Mouse (Mus musculus) neural tube, embryonic 15.5 days (tissue): ENCODE measurements around the gene Itga6. TPM values are rescaled to one million over a fixed set of nuclear protein-coding genes. Genes with fewer than 3 reads are reported as not detected.

Experiments
- ATAC-seq: fragments of 200-750 bp; cut with Nextera tagmentation; 2 replicates; pipeline ENCODE4 v1.8.0; 2017; ENCODE audit warnings: mild to moderate bottlenecking, moderate TSS enrichment, moderate library complexity; ENCODE audit not compliant: low FRiP score
- H3K27ac ChIP-seq: fragments of 300-500 bp; sonication (generic); replicated peaks from 2 replicates; pipeline ENCODE4 v1.5.1; 2015; ENCODE audit warnings: mild to moderate bottlenecking, inconsistent platforms
- H3K27me3 ChIP-seq: fragments of 300-500 bp; sonication (generic); replicated peaks from 2 replicates; pipeline ENCODE4 v1.6.1; 2015; ENCODE audit warnings: inconsistent platforms
- H3K36me3 ChIP-seq: fragments of 300-500 bp; sonication (generic); 2 replicates; pipeline ENCODE4 v1.6.1; 2015; ENCODE audit warnings: inconsistent platforms
- H3K4me1 ChIP-seq: fragments of 300-500 bp; sonication (generic); 2 replicates; pipeline ENCODE4 v1.6.1; 2015; ENCODE audit warnings: inconsistent platforms
- H3K4me2 ChIP-seq: fragments of 300-500 bp; sonication (generic); 2 replicates; pipeline ENCODE4 v1.6.1; 2015; ENCODE audit warnings: inconsistent platforms, mild to moderate bottlenecking, moderate library complexity
- H3K4me3 ChIP-seq: fragments of 300-500 bp; sonication (generic); replicated peaks from 2 replicates; pipeline ENCODE4 v1.5.1; 2015; ENCODE audit warnings: mild to moderate bottlenecking, inconsistent platforms
- H3K9ac ChIP-seq: fragments of 300-500 bp; sonication (generic); replicated peaks from 2 replicates; pipeline ENCODE4 v1.6.1; 2015; ENCODE audit warnings: mild to moderate bottlenecking, inconsistent platforms
- H3K9me3 ChIP-seq: fragments of 300-500 bp; sonication (generic); replicated peaks from 2 replicates; pipeline ENCODE4 v1.6.1; 2016; ENCODE audit warnings: inconsistent platforms
- WGBS: fragments of 180-500 bp; shearing (Covaris S2); methylation state at CpG from one replicate; pipeline ENCODE4 v1.1.7; 2015; ENCODE audit warnings: mixed read lengths; 5-methylcytosine and 5-hydroxymethylcytosine counted together
- polyA plus RNA-seq: library from polyadenylated mRNA; unstranded; fragments of >200 nt; fragmentation: Nextera tagmentation; extraction: Ambion mirVana; gene quantifications from 2 replicates; pipeline ENCODE4 v1.2.1, GENCODE M21; 2015

Itga6 gene
- polyA plus RNA-seq, 1 experiment from 2014 or later = 23.1 TPM

- H3K27ac ChIP-seq = no peak overlapping the region
- H3K4me3 ChIP-seq = no peak overlapping the region
- peaks cover 8% of the 10 kb centered on the region for H3K4me1 ChIP-seq
- no peaks in the 10 kb centered on the region for H3K36me3 ChIP-seq
- 91% methylated on average over 2 of the region's 2 CpGs for WGBS
- no peaks in the 10 kb centered on the region for H3K9me3 ChIP-seq
- no peak overlapping the region for H3K9ac ChIP-seq
- H3K27me3 ChIP-seq = no peaks in the 10 kb centered on the region
- H3K4me2 ChIP-seq = no peak overlapping the region
- ATAC-seq = no peak
Measured at GRCm38 (mm10) chr2:71751863-71752262, 6.4 kb downstream of the Itga6 start.

- Histone ChIP-seq H3K9me3 (no peaks in the 10 kb centered on the region), H3K4me2 (no peak overlapping the region), H3K4me3 (no peak overlapping the region), H3K4me1 (peaks cover 8% of the 10 kb centered on the region), H3K9ac (no peak overlapping the region), H3K27ac (no peak overlapping the region), H3K27me3 (no peaks in the 10 kb centered on the region), H3K36me3 (no peaks in the 10 kb centered on the region)
- 90% methylated on average over 2 of the region's 2 CpGs for WGBS
- ATAC-seq = no peak
Measured at GRCm38 (mm10) chr2:71752383-71752782, 7.0 kb downstream of the Itga6 start.

- Histone ChIP-seq H3K36me3 (no peaks in the 10 kb centered on the region), H3K4me2 (no peak overlapping the region), H3K4me1 (peaks cover 8% of the 10 kb centered on the region), H3K4me3 (no peak overlapping the region), H3K9ac (no peak overlapping the region), H3K27me3 (no peaks in the 10 kb centered on the region), H3K9me3 (no peaks in the 10 kb centered on the region), H3K27ac (no peak overlapping the region)
- ATAC-seq = no peak
- WGBS = 85% methylated on average over 4 of the region's 4 CpGs
Measured at GRCm38 (mm10) chr2:71753161-71753560, 7.7 kb downstream of the Itga6 start.

- Histone ChIP-seq H3K36me3 (no peaks in the 10 kb centered on the region), H3K27ac (no peak overlapping the region), H3K4me3 (no peak overlapping the region), H3K9me3 (no peaks in the 10 kb centered on the region), H3K4me1 (0 out of 2 replicates have a peak, but pooled peaks cover 3% of the 10 kb centered on the region), H3K4me2 (no peak overlapping the region), H3K27me3 (no peaks in the 10 kb centered on the region), H3K9ac (no peak overlapping the region)
- 90% methylated on average over 4 of the region's 4 CpGs for WGBS
- ATAC-seq = no peak
Measured at GRCm38 (mm10) chr2:71755748-71756147, 10.3 kb downstream of the Itga6 start.

- ATAC-seq = no peak
- H3K4me2 ChIP-seq = no peak overlapping the region
- H3K27me3 ChIP-seq = no peaks in the 10 kb centered on the region
- H3K9me3 ChIP-seq = no peaks in the 10 kb centered on the region
- no peak overlapping the region for H3K9ac ChIP-seq
- no peaks in the 10 kb centered on the region for H3K36me3 ChIP-seq
- 80% methylated on average over 5 of the region's 5 CpGs for WGBS
- H3K4me1 ChIP-seq = 0 out of 2 replicates have a peak, but pooled peaks cover 3% of the 10 kb centered on the region
- H3K27ac ChIP-seq = no peak overlapping the region
- no peak overlapping the region for H3K4me3 ChIP-seq
Measured at GRCm38 (mm10) chr2:71757098-71757497, 11.7 kb downstream of the Itga6 start.

- 0 out of 2 replicates have a peak, but pooled peaks cover 3% of the 10 kb centered on the region for H3K4me1 ChIP-seq
- H3K4me2 ChIP-seq = no peak overlapping the region
- 43% methylated on average over 19 of the region's 19 CpGs for WGBS
- H3K27me3 ChIP-seq = no peaks in the 10 kb centered on the region
- no peak overlapping the region for H3K27ac ChIP-seq
- no peaks in the 10 kb centered on the region for H3K9me3 ChIP-seq
- no peak overlapping the region for H3K9ac ChIP-seq
- no peak for ATAC-seq
- H3K4me3 ChIP-seq = no peak overlapping the region
- no peaks in the 10 kb centered on the region for H3K36me3 ChIP-seq
Measured at GRCm38 (mm10) chr2:71758591-71759531, 13.4 kb downstream of the Itga6 start.

- WGBS = 73% methylated on average over 4 of the region's 4 CpGs
- H3K9ac ChIP-seq = no peak overlapping the region
- H3K27ac ChIP-seq = no peak overlapping the region
- no peak overlapping the region for H3K4me3 ChIP-seq
- no peak overlapping the region for H3K4me2 ChIP-seq
- 0 out of 2 replicates have a peak, but pooled peaks cover 3% of the 10 kb centered on the region for H3K4me1 ChIP-seq
- H3K9me3 ChIP-seq = no peaks in the 10 kb centered on the region
- H3K27me3 ChIP-seq = no peaks in the 10 kb centered on the region
- no peaks in the 10 kb centered on the region for H3K36me3 ChIP-seq
- no peak for ATAC-seq
Measured at GRCm38 (mm10) chr2:71760091-71760490, 14.7 kb downstream of the Itga6 start.

- H3K4me3 ChIP-seq = no peak overlapping the region
- H3K9ac ChIP-seq = no peak overlapping the region
- 96% methylated on average over 9 of the region's 9 CpGs for WGBS
- H3K9me3 ChIP-seq = no peaks in the 10 kb centered on the region
- no peak overlapping the region for H3K27ac ChIP-seq
- H3K36me3 ChIP-seq = no peaks in the 10 kb centered on the region
- H3K4me1 ChIP-seq = 0 out of 2 replicates have a peak, but pooled peaks cover 3% of the 10 kb centered on the region
- ATAC-seq = no peak
- no peak overlapping the region for H3K4me2 ChIP-seq
- no peaks in the 10 kb centered on the region for H3K27me3 ChIP-seq
Measured at GRCm38 (mm10) chr2:71761081-71761480, 15.7 kb downstream of the Itga6 start.

GRCm38 (mm10) chr2:71764525-71764924 lies 19.1 kb downstream of the Itga6 start:
- WGBS = 84% methylated on average over 5 of the region's 5 CpGs

GRCm38 (mm10) chr2:71764961-71765735 lies 19.7 kb downstream of the Itga6 start:
- no peaks in the 10 kb centered on the region for H3K4me1 ChIP-seq
- WGBS = 78% methylated on average over 3 of the region's 3 CpGs
- no peak overlapping the region for H3K4me2 ChIP-seq
- ATAC-seq = no peak
- no peak overlapping the region for H3K9ac ChIP-seq
- no peaks in the 10 kb centered on the region for H3K9me3 ChIP-seq
- no peak overlapping the region for H3K27ac ChIP-seq
- H3K4me3 ChIP-seq = no peak overlapping the region
- H3K27me3 ChIP-seq = no peaks in the 10 kb centered on the region
- no peaks in the 10 kb centered on the region for H3K36me3 ChIP-seq

More at GRCm38 (mm10) chr2:71764525-71764924, 19.1 kb downstream of the Itga6 start:
- ATAC-seq = no peak
- Histone ChIP-seq H3K27me3 (no peaks in the 10 kb centered on the region), H3K27ac (no peak overlapping the region), H3K4me2 (no peak overlapping the region), H3K4me3 (no peak overlapping the region), H3K4me1 (no peaks in the 10 kb centered on the region), H3K9me3 (no peaks in the 10 kb centered on the region), H3K9ac (no peak overlapping the region), H3K36me3 (no peaks in the 10 kb centered on the region)

- Histone ChIP-seq H3K4me2 (no peak overlapping the region), H3K4me1 (no peaks in the 10 kb centered on the region), H3K27me3 (no peaks in the 10 kb centered on the region), H3K9me3 (no peaks in the 10 kb centered on the region), H3K4me3 (no peak overlapping the region), H3K27ac (no peak overlapping the region), H3K9ac (no peak overlapping the region), H3K36me3 (no peaks in the 10 kb centered on the region)
- 84% methylated on average over 5 of the region's 5 CpGs for WGBS
- no peak for ATAC-seq
Measured at GRCm38 (mm10) chr2:71766007-71766406, 20.6 kb downstream of the Itga6 start.
